Mouse (Mus musculus) heart, postnatal 0 days (tissue): Measurements from ENCODE around the gene Rnf19b.

Experiments
- CTCF ChIP-seq: IDR thresholded peaks from 2 replicates; pipeline ENCODE4 v1.5.1; 2016; ENCODE audit warnings: antibody characterized with exemption, control low read depth, low read depth
- EP300 ChIP-seq: IDR thresholded peaks from 2 replicates; pipeline ENCODE4 v1.6.1; 2016; ENCODE audit warnings: antibody characterized with exemption, low read depth

GRCm38 (mm10) chr4:129067638-129068415, 9.8 kb downstream of the Rnf19b start:
- TF ChIP-seq CTCF (no peak), EP300 (no peak)
